Mouse (Mus musculus) c-Kit-positive CD71-negative TER-119-negative erythroid progenitor cells, embryonic 14.5 days (primary cell): ENCODE results near the gene 4930447C04Rik.

ENCODE experiments used
- DNase-seq: peaks from one replicate; pipeline ENCODE4 v3.0.0-alpha.2; 2013; ENCODE audit warnings: low read depth

Gene 4930447C04Rik

GRCm38 (mm10) chr12:72837302-72837701, 103.3 kb downstream of the 4930447C04Rik start:
- DNase-seq: no peak

DNA sequence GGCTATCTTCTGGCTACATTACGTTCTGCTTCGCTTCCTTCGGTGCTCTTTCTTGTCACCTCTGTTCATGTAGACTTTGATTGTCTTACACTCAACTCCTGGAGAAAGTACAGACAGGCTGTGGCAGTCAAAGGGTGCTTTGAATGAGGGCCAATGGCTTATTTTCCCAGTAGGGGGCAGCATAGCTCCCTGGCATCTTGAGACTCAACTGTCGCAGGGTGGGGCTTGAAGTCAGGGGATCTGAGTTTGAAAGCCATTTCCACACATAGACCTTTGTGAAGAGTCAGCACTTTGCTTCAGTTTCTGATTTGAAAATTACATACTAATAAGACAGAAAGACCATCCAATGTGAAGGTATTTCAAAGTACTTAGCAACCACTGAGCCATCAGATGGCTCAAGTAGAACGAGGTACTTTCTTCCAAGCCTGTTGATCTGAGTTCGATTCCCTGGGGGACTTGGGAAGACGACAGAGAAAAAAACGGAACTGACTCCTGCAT, 105.0 kb downstream of the 4930447C04Rik start:
- DNase-seq: no peak

DNA sequence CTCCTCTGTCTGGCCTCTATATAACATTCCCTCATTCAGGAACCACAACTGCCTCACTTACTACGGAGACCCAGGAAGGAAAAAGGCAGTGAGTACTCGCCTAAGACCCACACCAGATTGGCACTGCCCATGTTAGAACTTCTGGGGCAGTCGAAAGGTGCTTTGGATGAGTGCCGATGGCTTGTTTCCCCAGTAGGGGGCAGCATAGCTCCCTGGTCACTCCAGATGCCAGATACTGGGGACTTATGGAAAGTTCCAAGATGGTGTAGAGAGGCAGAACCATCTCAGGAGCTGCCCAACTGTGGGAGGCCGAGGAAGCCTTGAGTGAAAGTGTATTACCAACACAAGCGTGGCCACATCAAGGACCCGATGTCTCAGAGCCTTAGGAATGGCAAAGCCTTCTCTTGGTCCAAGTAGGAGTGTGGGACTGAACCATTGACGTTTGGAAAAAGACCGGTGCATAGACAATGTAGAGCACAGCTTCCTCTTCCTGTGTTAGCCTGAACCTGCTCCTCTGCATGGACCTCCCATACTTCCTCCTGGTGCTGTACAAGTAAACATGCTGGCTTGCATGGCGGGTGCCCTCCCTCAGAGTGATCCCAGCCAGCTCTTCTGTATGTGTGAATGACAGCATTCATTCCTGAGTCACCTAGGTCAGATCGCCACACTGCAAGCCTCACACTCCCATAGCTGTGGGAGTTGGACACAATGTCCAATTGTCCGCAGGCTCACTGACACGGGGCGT, 105.6 kb downstream of the 4930447C04Rik start:
- no peak for DNase-seq

GRCm38 (mm10) chr12:72831711-72832432, 108.7 kb downstream of the 4930447C04Rik start:
- DNase-seq: no peak
